Mouse (Mus musculus) lung, embryonic 15.5 days (tissue): Measurements from ENCODE around the gene Itga10. TPM values are rescaled to one million over a fixed set of nuclear protein-coding genes. Genes with fewer than 3 reads are reported as not detected.
A peak's percentile ranks its signal among the peaks of the same experiment; 100 is the strongest.
"Not testable (repeated sequence)": the region's sequence is repeated elsewhere in the genome, so short reads cannot be mapped to it uniquely, and the experiment has no call there.

Source experiments
- ATAC-seq: fragments of 200-750 bp; cut with Nextera tagmentation; 2 replicates; pipeline ENCODE4 v1.8.0; 2017; ENCODE audit warnings: moderate number of reproducible peaks, borderline replicate concordance; ENCODE audit not compliant: low FRiP score, low TSS enrichment; ENCODE audit errors: extremely low read depth
- H3K27ac ChIP-seq: fragments of 300-500 bp; sonication (generic); 2 replicates; pipeline ENCODE4 v1.5.1; 2015; ENCODE audit warnings: moderate library complexity, mild to moderate bottlenecking, inconsistent platforms
- H3K27me3 ChIP-seq: fragments of 300-500 bp; sonication (generic); 2 replicates; pipeline ENCODE4 v1.6.1; 2015; ENCODE audit warnings: inconsistent platforms
- H3K36me3 ChIP-seq: fragments of 300-500 bp; sonication (generic); 2 replicates; pipeline ENCODE4 v1.6.1; 2015; ENCODE audit warnings: inconsistent platforms
- H3K4me1 ChIP-seq: fragments of 300-500 bp; sonication (generic); 2 replicates; pipeline ENCODE4 v1.6.1; 2015; ENCODE audit warnings: inconsistent platforms
- H3K4me2 ChIP-seq: fragments of 300-500 bp; sonication (generic); 2 replicates; pipeline ENCODE4 v1.6.1; 2015; ENCODE audit warnings: inconsistent platforms, mild to moderate bottlenecking, moderate library complexity
- H3K4me3 ChIP-seq: fragments of 300-500 bp; sonication (generic); 2 replicates; pipeline ENCODE4 v1.5.1; 2015; ENCODE audit warnings: mild to moderate bottlenecking, inconsistent platforms
- H3K9ac ChIP-seq: fragments of 300-500 bp; sonication (generic); 2 replicates; pipeline ENCODE4 v1.6.1; 2015; ENCODE audit warnings: inconsistent platforms
- H3K9me3 ChIP-seq: fragments of 300-500 bp; sonication (generic); 2 replicates; pipeline ENCODE4 v1.6.1; 2016; ENCODE audit warnings: inconsistent platforms
- WGBS: fragments of 180-500 bp; shearing (Covaris S2); methylation state at CpG from one replicate; pipeline ENCODE4 v1.1.7; 2015; 5-methylcytosine and 5-hydroxymethylcytosine counted together
- polyA plus RNA-seq: library from polyadenylated mRNA; unstranded; fragments of >200 nt; fragmentation: Nextera tagmentation; extraction: Ambion mirVana; gene quantifications from 2 replicates; pipeline ENCODE4 v1.2.1, GENCODE M21; 2015

Gene Itga10
- polyA plus RNA-seq, 1 experiment from 2014 or later, result 1.00 TPM

DNA sequence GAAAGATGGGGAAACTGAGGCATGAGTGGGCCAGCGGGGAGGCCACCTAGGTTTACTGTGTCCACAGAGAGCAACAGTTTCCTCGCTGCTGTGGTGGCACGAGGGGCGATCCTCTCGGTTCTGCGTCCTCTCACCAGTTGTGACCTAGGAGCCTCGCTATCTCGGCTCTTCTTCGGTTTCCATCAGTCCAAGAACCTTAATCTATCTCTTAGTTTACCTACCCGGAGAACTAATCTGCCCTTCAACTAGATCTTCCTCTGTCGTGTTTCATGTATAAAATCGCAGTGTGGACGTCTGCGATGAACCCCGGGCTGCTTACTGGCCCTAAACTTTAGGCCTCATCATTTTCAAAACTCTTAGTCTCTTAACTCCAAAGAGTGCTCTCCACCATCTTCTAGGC is 9.5 kb upstream of the Itga10 start:
- Histone ChIP-seq H3K4me1 (peaks cover 20% of the 10 kb centered on the region), H3K27me3 (no peaks in the 10 kb centered on the region), H3K4me2 (peak overlapping the region; percentile 77), H3K4me3 (peak overlapping the region; percentile 93), H3K27ac (peak overlapping the region; percentile 87), H3K9ac (peak overlapping the region; percentile 97), H3K36me3 (peaks cover 49% of the 10 kb centered on the region), H3K9me3 (no peaks in the 10 kb centered on the region)
- WGBS, result 9% methylated on average over 15 of the region's 15 CpGs
- ATAC-seq, result no peak

- H3K4me2 ChIP-seq, result peak overlapping the region; percentile 77
- H3K27me3 ChIP-seq, result no peaks in the 10 kb centered on the region
- 61% methylated on average over 11 of the region's 11 CpGs for WGBS
- H3K36me3 ChIP-seq, result peaks cover 49% of the 10 kb centered on the region
- no peaks in the 10 kb centered on the region for H3K9me3 ChIP-seq
- H3K4me3 ChIP-seq, result peak overlapping the region; percentile 93
- no peak for ATAC-seq
- no peak overlapping the region for H3K27ac ChIP-seq
- peak overlapping the region; percentile 97 for H3K9ac ChIP-seq
- peaks cover 16% of the 10 kb centered on the region for H3K4me1 ChIP-seq
Observed at GRCm38 (mm10) chr3:96636448-96636847, 8.9 kb upstream of the Itga10 start.

GRCm38 (mm10) chr3:96639219-96639618 is 6.2 kb upstream of the Itga10 start:
- Histone ChIP-seq H3K9ac (no peak overlapping the region), H3K36me3 (peaks cover 44% of the 10 kb centered on the region), H3K4me1 (peaks cover 16% of the 10 kb centered on the region), H3K4me2 (no peak overlapping the region), H3K27me3 (no peaks in the 10 kb centered on the region), H3K27ac (no peak overlapping the region), H3K4me3 (no peak overlapping the region), H3K9me3 (no peaks in the 10 kb centered on the region)
- WGBS, result 80% methylated on average over 1 of the region's 1 CpGs
- no peak for ATAC-seq

DNA sequence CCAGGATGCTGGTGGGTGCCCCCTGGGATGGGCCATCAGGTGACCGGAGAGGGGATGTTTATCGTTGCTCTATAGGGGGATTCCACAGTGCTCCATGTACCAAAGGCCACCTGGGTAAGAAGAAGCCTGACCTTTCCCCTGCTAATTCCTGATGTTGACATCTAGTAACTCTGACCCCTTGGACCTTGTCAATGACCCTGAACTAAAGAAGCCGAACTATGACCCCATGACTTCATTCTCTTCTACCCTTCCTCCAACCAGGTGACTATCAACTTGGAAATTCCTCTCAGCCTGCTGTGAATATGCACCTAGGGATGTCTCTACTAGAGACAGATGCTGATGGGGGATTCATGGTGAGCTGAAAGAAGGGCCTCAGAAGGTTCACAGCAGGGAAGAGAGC is 2.0 kb downstream of the Itga10 start:
- Histone ChIP-seq H3K27ac (no peak overlapping the region), H3K4me3 (no peak overlapping the region), H3K36me3 (peaks cover 15% of the 10 kb centered on the region), H3K9me3 (no peaks in the 10 kb centered on the region), H3K9ac (no peak overlapping the region), H3K4me1 (no peaks in the 10 kb centered on the region), H3K4me2 (no peak overlapping the region), H3K27me3 (no peaks in the 10 kb centered on the region)
- ATAC-seq, result no peak
- WGBS, result 84% methylated on average over 3 of the region's 3 CpGs

GRCm38 (mm10) chr3:96660901-96661300 is 15.5 kb downstream of the Itga10 start:
- WGBS, result 85% methylated on average over 2 of the region's 2 CpGs
- H3K4me2 ChIP-seq, result no peak overlapping the region
- no peaks in the 10 kb centered on the region for H3K27me3 ChIP-seq
- H3K9me3 ChIP-seq, result no peaks in the 10 kb centered on the region
- peaks cover 17% of the 10 kb centered on the region for H3K4me1 ChIP-seq
- H3K4me3 ChIP-seq, result no peak overlapping the region
- no peaks in the 10 kb centered on the region for H3K36me3 ChIP-seq
- H3K27ac ChIP-seq, result no peak overlapping the region
- ATAC-seq, result no peak
- no peak overlapping the region for H3K9ac ChIP-seq

- Histone ChIP-seq H3K27me3 (no peaks in the 10 kb centered on the region), H3K9ac (no peak overlapping the region), H3K4me1 (peaks cover 17% of the 10 kb centered on the region), H3K4me2 (peak overlapping the region; percentile 51), H3K9me3 (no peaks in the 10 kb centered on the region), H3K36me3 (no peaks in the 10 kb centered on the region), H3K4me3 (no peak overlapping the region; the same call in 1 of the 2 replicates), H3K27ac (peak overlapping the region; percentile 70)
- 33% methylated on average over 8 of the region's 8 CpGs for WGBS
- 0 out of 2 replicates have a peak, but pooled peaks have one; percentile 6 for ATAC-seq
Observed at GRCm38 (mm10) chr3:96662731-96663316, 17.4 kb downstream of the Itga10 start.

DNA sequence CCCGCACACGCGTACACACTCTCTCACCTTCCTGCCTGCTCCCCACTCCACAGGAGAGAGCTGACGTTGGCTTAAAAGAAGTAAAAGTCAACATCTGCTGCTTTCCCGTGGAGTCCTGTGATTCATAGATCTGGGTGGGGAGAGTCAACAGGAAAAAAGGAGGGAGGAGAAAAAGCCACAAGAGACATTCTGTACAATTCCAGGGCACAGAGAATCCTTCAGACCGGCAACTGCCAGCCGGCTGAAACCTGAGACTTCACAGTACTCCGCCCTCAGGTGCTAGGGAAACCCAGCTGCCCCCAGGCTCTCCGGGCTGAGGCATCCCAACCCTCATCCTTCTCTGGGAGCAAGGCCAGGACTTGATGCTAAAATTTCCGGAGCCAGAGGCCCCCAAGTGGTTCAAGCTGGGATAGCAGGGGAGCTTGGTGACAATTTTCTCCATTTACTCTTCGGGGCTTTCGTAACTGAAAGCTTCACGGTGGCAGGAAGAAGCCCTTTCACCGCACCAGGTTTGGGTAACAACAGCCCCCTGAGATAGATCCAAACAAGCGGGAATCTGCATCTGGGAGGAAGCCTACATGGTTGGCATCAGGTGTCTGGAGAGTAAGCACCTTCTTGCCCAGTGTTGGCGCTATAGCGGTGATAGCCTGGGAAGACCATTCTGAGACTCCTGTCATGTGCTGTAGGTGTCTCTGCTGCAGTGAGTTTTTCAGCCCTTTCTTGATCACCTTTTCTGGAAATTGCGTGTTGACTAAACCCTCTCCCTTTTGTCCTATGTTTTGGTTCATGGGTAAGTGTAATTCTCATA is 18.3 kb downstream of the Itga10 start:
- 5% methylated on average over 15 of the region's 18 CpGs for WGBS
- peak overlapping the region; percentile 70; the same call in 1 of the 2 replicates for H3K27ac ChIP-seq
- H3K36me3 ChIP-seq, result no peaks in the 10 kb centered on the region
- ATAC-seq, result peak; percentile 86; the same call in 1 of the 2 replicates
- no peaks in the 10 kb centered on the region for H3K27me3 ChIP-seq
- H3K4me3 ChIP-seq, result peak overlapping the region; percentile 20
- H3K4me2 ChIP-seq, result peak overlapping the region; percentile 51
- H3K9ac ChIP-seq, result no peak overlapping the region
- no peaks in the 10 kb centered on the region for H3K9me3 ChIP-seq
- peaks cover 17% of the 10 kb centered on the region for H3K4me1 ChIP-seq

GRCm38 (mm10) chr3:96665732-96666363 is 20.5 kb downstream of the Itga10 start:
- ATAC-seq, H3K27ac ChIP-seq, H3K36me3 ChIP-seq, H3K9me3 ChIP-seq, H3K9ac ChIP-seq, H3K4me3 ChIP-seq, H3K27me3 ChIP-seq, H3K4me2 ChIP-seq: not testable (repeated sequence)
- peaks cover 24% of the 10 kb centered on the region for H3K4me1 ChIP-seq
- WGBS, result 86% methylated on average over 7 of the region's 7 CpGs

- Histone ChIP-seq H3K9me3 (no peaks in the 10 kb centered on the region), H3K9ac (no peak overlapping the region), H3K4me1 (peaks cover 24% of the 10 kb centered on the region), H3K4me3 (no peak overlapping the region), H3K4me2 (no peak overlapping the region), H3K36me3 (no peaks in the 10 kb centered on the region), H3K27ac (no peak overlapping the region), H3K27me3 (no peaks in the 10 kb centered on the region)
- no peak for ATAC-seq
- WGBS, result 91% methylated on average over 5 of the region's 5 CpGs
Observed at GRCm38 (mm10) chr3:96666916-96667315, 21.5 kb downstream of the Itga10 start.

- Histone ChIP-seq H3K9me3 (no peaks in the 10 kb centered on the region), H3K4me3 (no peak overlapping the region), H3K4me2 (no peak overlapping the region), H3K4me1 (peaks cover 24% of the 10 kb centered on the region), H3K36me3 (no peaks in the 10 kb centered on the region), H3K27ac (no peak overlapping the region), H3K27me3 (no peaks in the 10 kb centered on the region), H3K9ac (no peak overlapping the region)
- no peak for ATAC-seq
- WGBS, result 29% methylated on average over 1 of the region's 1 CpGs
Observed at GRCm38 (mm10) chr3:96667316-96667715, 21.9 kb downstream of the Itga10 start.

DNA sequence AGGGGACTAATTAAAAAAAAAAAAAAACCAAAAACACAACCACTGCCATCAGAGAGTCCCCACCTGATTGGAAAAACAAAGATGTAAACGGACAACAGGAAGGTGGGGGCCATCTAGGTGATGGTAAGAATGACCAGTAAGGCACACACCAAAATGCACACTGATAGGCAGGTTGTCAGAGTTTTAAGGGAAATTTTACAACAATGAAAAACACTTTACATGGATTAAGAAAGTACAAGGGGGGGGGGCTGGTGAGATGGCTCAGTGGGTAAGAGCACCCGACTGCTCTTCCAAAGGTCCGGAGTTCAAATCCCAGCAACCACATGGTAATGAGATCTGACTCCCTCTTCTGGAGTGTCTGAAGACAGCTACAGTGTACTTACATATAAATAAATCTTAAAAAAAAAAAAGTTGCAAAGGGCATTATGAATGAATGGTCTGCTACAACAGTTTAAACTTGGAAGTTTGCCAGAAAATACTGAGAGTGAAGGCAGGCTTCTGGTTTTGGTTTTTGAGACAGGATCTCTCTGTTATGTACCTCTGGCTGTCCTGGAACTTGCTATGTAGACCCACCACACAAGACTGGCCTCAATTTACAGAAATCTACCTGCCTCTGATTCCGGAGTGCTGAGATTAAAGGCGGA is 23.2 kb downstream of the Itga10 start:
- 88% methylated on average over 5 of the region's 5 CpGs for WGBS
- Histone ChIP-seq H3K9me3 (no peaks in the 10 kb centered on the region), H3K27me3 (no peaks in the 10 kb centered on the region), H3K4me3 (no peak overlapping the region), H3K4me2 (no peak overlapping the region), H3K9ac (no peak overlapping the region), H3K4me1 (peaks cover 15% of the 10 kb centered on the region), H3K27ac (no peak overlapping the region), H3K36me3 (no peaks in the 10 kb centered on the region)
- ATAC-seq, result no peak
